In genomic region chr2:79254588-79255191, GRCm38 (mm10) we compare ENCODE assay signal across 8 mouse cellular contexts. TPM values are rescaled to one million over a fixed set of nuclear protein-coding genes. Genes with fewer than 3 reads are reported as not detected.
DNase-seq lines count a peak whose midpoint lies in the region; ATAC-seq lines count a peak whose summit lies in the region.

No protein-coding gene starts in this region.

- no peak for ATAC-seq in forebrain, embryonic 11.5 days (replicated peaks; ENCODE audit: low FRiP score)
- ATAC-seq in intestine, embryonic 14.5 days (replicated peaks; ENCODE audit: low FRiP score, low TSS enrichment, low read depth), result no peak
- peak; percentile 32 for ATAC-seq in megakaryocyte progenitor cell, adult 5-6 weeks (replicated peaks; ENCODE audit: poor library complexity)
- no peak for ATAC-seq in stomach, embryonic 14.5 days (ENCODE audit: insufficient number of reproducible peaks, insufficient read depth, low FRiP score, low read depth)

- no peaks in the 10 kb centered on the region for H3K36me3 ChIP-seq in forebrain, embryonic 11.5 days (ENCODE audit: control insufficient read depth, insufficient read depth, low read length)
- no peaks in the 10 kb centered on the region for H3K36me3 ChIP-seq in intestine, embryonic 14.5 days (ENCODE audit: control insufficient read depth, insufficient read depth, low read length)
- no peaks in the 10 kb centered on the region for H3K36me3 ChIP-seq in stomach, embryonic 14.5 days (ENCODE audit: control insufficient read depth, insufficient read depth, low read length)

- no peaks in the 10 kb centered on the region for H3K4me1 ChIP-seq in forebrain, embryonic 11.5 days (replicated peaks; ENCODE audit: control insufficient read depth, insufficient read depth, low read length)
- peaks cover 6% of the 10 kb centered on the region for H3K4me1 ChIP-seq in intestine, embryonic 14.5 days (replicated peaks; ENCODE audit: control insufficient read depth, insufficient read depth, low read length)
- H3K4me1 ChIP-seq in stomach, embryonic 14.5 days (ENCODE audit: control insufficient read depth, insufficient read depth, low read length), result peaks cover 5% of the 10 kb centered on the region; the same call in 1 of the 2 replicates

- H3K27me3 ChIP-seq in forebrain, embryonic 11.5 days (ENCODE audit: control insufficient read depth, insufficient read depth, low read length), result no peaks in the 10 kb centered on the region
- no peaks in the 10 kb centered on the region for H3K27me3 ChIP-seq in intestine, embryonic 14.5 days (replicated peaks; ENCODE audit: control insufficient read depth, insufficient read depth, low read length)
- H3K27me3 ChIP-seq in stomach, embryonic 14.5 days (ENCODE audit: control insufficient read depth, insufficient read depth, low read length), result no peaks in the 10 kb centered on the region

- WGBS in forebrain, embryonic 11.5 days, result 48% methylated on average over 3 of the region's 3 CpGs
- WGBS in intestine, embryonic 14.5 days, result 80% methylated on average over 3 of the region's 3 CpGs
- 78% methylated on average over 3 of the region's 3 CpGs for WGBS in stomach, embryonic 14.5 days

- no peak overlapping the region for H3K27ac ChIP-seq in forebrain, embryonic 11.5 days (ENCODE audit: low read depth, low read length)
- H3K27ac ChIP-seq in intestine, embryonic 14.5 days (ENCODE audit: low read depth), result peak overlapping the region; percentile 47
- no peak overlapping the region for H3K27ac ChIP-seq in stomach, embryonic 14.5 days (ENCODE audit: low read length)

- peak; percentile 96 for DNase-seq in heart, adult 11 months
- DNase-seq in heart, postnatal 4 days, result no peak
- no peak for DNase-seq in forebrain, embryonic 11.5 days (ENCODE audit: low spot score)
- DNase-seq in intestine, embryonic 14.5 days (ENCODE audit: low spot score), result no peak
- no peak for DNase-seq in right cerebral cortex, postnatal 14 days
- no peak for DNase-seq in cerebellum, postnatal 14 days

- H3K4me3 ChIP-seq in forebrain, embryonic 11.5 days (ENCODE audit: low read depth, low read length), result peak overlapping the region; percentile 48; the same call in 1 of the 2 replicates
- H3K4me3 ChIP-seq in intestine, embryonic 14.5 days (ENCODE audit: low read depth, low read length), result no peak overlapping the region
- no peak overlapping the region for H3K4me3 ChIP-seq in stomach, embryonic 14.5 days (ENCODE audit: low read depth, low read length)

- no peaks in the 10 kb centered on the region for H3K9me3 ChIP-seq in forebrain, embryonic 11.5 days (ENCODE audit: control insufficient read depth, low read length)
- H3K9me3 ChIP-seq in intestine, embryonic 14.5 days (ENCODE audit: control insufficient read depth, low read length), result no peaks in the 10 kb centered on the region
- no peaks in the 10 kb centered on the region for H3K9me3 ChIP-seq in stomach, embryonic 14.5 days (ENCODE audit: control insufficient read depth, low read depth, low read length)

- peak overlapping the region; percentile 94 for H3K4me2 ChIP-seq in forebrain, embryonic 11.5 days (ENCODE audit: low read depth, low read length, severe bottlenecking)
- H3K4me2 ChIP-seq in intestine, embryonic 14.5 days (ENCODE audit: low read length), result peak overlapping the region; percentile 83
- H3K4me2 ChIP-seq in stomach, embryonic 14.5 days (replicated peaks; ENCODE audit: low read depth, low read length), result peak overlapping the region; percentile 88; the same call in 1 of the 2 replicates

- H3K9ac ChIP-seq in forebrain, embryonic 11.5 days (ENCODE audit: low read length), result no peak overlapping the region
- no peak overlapping the region for H3K9ac ChIP-seq in intestine, embryonic 14.5 days (ENCODE audit: low read length)
- H3K9ac ChIP-seq in stomach, embryonic 14.5 days (replicated peaks; ENCODE audit: low read depth, low read length), result no peak overlapping the region

RNA-seq across cellular contexts. Expression of gene Itga4, which starts 0.5 kb away (rescaled TPM):
- total RNA-seq in heart, postnatal 4 days (2021), result 1 to 10 TPM; 3.2 to 4.0 TPM
- polyA plus RNA-seq in forebrain, embryonic 11.5 days (2014; fragmentation: Nextera tagmentation; extraction: Ambion mirVana), result 8.2 and 8.8 TPM in 2 replicates
- polyA plus RNA-seq in intestine, embryonic 14.5 days (2014; fragmentation: Nextera tagmentation; extraction: Ambion mirVana), result 4.3 and 5.4 TPM in 2 replicates
- 111 and 140 TPM in 2 replicates for total RNA-seq in megakaryocyte progenitor cell, adult 5-6 weeks (2015)
- total RNA-seq in megakaryocyte progenitor cell, adult 5-6 weeks (2017), result 80.4 and 107 TPM in 2 replicates
- 5.8 TPM in 2 replicates for polyA plus RNA-seq in stomach, embryonic 14.5 days (2014; fragmentation: Nextera tagmentation; extraction: Ambion mirVana)
